Mouse (Mus musculus) adrenal gland, postnatal 14 days (tissue): ENCODE results near the gene Clasp1. TPM values are rescaled to one million over a fixed set of nuclear protein-coding genes. Genes with fewer than 3 reads are reported as not detected.

ENCODE experiments used
- DNase-seq: peaks from one replicate; pipeline ENCODE4 v3.0.0; 2021; ENCODE audit warnings: mixed read lengths
- total RNA-seq: library from RNA; stranded (reverse); gene quantifications from 2 replicates; pipeline ENCODE4 v1.2.3, GENCODE M21; 2021

Clasp1 gene
- total RNA-seq, 1 experiment from 2014 or later, result 46.3 TPM

DNA sequence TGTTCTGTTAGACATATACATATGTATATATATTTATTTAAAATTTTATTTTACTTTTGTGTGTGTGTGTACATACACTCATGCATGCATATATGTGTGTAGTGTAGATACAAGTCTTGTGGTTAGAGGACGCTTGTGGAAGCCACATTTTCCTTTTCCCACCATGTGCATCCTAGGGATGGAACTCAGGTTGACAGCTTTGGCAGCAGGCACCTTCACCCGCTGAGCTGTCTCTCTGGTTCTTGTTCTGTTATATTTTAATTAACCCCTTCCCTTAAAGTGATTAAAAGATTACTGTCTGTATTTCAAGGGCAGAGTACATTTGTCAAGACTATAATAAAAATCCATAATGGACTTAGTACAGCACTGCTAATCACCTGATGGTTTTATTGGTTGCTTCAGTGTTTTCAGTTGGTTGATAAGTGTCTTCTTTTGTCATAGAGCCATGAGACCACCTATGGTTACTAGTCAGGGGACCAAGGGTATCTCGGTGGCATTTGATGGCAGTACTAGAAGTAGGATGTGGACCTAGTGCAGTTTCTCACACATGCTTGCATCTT is 62.1 kb downstream of the Clasp1 start:
- no peak for DNase-seq

- DNase-seq, result peak; percentile 29
Measured at GRCm38 (mm10) chr1:118453577-118453976, 64.7 kb downstream of the Clasp1 start.

DNA sequence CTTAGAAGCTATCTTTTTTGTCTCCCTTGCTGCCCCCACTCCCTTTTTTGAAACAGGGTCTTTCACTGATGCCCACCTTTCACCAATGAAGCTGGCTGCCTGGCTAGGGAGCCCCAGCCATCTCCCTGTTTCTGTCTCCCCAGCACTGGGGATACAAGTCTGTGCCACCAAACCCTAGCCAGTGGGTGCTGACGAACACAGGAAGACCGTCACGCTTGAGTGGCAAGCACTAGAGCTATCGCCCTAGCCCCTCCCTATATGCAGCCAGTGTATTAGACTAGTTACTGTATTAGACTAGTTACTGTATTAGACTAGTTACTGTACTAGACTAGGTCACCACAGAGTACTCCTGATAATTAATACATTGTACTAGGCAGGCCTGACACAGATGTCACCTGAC is 66.0 kb downstream of the Clasp1 start:
- DNase-seq, result no peak

- no peak for DNase-seq
Measured at GRCm38 (mm10) chr1:118457256-118457882, 68.5 kb downstream of the Clasp1 start.

DNA sequence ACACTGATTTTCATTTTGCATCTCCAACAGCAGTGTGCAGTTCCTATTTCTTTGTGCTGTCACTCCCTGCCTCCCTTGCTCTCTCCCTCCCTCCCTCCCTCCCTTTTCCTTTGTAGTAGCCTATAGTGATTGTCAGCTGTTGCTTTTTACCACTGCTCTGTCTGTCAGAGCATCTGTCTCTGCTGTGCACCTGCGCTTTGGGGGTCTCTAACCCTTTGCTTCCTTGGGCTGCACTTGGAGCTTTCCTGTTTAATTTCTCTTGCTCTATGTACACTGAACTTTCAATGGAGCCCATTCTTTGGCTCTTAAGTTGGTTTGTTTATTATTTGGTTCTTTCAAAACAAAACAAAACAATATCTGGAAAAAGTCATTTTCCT is 69.0 kb downstream of the Clasp1 start:
- DNase-seq, result no peak

DNA sequence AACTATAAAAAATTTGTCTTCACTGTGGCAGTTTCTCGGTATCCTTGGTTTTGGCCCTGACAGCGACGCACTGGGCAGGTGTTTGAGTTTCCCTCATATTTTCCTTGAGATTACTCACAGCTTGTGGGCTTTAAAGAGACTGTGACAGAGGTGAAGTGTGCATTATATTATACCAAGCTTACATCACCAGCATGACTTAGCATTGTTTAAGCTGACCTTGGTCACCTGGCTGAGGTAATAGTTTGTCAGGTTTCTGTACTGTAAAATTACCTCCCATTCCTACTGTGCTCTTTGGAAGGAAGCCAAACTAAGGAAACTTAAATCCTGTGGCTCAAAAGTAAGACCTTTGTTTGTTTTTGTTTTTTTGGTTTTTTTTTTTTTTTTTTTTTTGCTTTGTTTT is 69.4 kb downstream of the Clasp1 start:
- DNase-seq, result no peak

- peak; percentile 94 for DNase-seq
Measured at GRCm38 (mm10) chr1:118458963-118459920, 70.4 kb downstream of the Clasp1 start.

GRCm38 (mm10) chr1:118460716-118461115 is 71.9 kb downstream of the Clasp1 start:
- no peak for DNase-seq

DNA sequence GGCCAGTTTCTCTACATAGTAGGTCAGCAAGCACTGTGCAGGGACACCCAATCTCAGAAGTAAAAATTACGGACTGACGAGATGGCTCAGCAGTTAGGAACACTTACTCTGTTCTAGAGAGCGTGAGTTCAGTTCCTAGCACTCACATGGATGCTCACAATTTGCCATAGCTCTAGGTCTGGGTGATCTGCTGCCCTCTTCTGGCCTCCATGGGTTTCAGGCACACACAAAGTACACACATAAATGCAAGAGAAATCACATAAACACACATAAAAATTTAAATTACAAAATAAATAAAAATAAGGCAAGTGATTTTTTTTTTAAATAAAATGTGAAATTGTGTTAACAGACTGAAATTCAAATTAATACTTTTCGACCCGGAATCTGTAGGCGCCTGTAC is 77.2 kb downstream of the Clasp1 start:
- DNase-seq, result no peak

- DNase-seq, result peak; percentile 37
Measured at GRCm38 (mm10) chr1:118472386-118472785, 83.5 kb downstream of the Clasp1 start.

GRCm38 (mm10) chr1:118476919-118477318 is 88.1 kb downstream of the Clasp1 start:
- peak; percentile 58 for DNase-seq

DNA sequence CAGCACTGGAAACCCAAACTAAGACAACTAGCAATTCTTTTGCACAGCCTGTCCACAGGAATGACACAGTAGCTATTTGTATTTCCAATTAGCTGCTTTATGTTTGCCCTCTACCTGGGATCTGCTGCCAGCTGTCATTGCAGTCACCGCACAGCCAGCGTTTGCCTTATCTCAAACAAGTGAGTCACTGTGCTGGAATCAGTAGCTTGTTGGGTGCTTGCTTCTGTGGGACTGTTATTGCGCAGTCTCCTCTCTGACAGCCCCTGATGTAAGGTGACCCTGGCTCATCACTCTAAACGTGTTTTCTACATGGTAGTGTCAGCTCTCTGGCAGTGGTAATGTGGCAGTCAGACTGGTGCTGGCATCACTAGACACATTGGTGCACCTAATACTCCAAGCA is 90.4 kb downstream of the Clasp1 start:
- peak; percentile 28 for DNase-seq

GRCm38 (mm10) chr1:118480484-118481364 is 91.9 kb downstream of the Clasp1 start:
- DNase-seq, result no peak

GRCm38 (mm10) chr1:118481365-118481702 is 92.5 kb downstream of the Clasp1 start:
- DNase-seq, result peak; percentile 29

- no peak for DNase-seq
Measured at GRCm38 (mm10) chr1:118481703-118482102, 92.8 kb downstream of the Clasp1 start.

DNA sequence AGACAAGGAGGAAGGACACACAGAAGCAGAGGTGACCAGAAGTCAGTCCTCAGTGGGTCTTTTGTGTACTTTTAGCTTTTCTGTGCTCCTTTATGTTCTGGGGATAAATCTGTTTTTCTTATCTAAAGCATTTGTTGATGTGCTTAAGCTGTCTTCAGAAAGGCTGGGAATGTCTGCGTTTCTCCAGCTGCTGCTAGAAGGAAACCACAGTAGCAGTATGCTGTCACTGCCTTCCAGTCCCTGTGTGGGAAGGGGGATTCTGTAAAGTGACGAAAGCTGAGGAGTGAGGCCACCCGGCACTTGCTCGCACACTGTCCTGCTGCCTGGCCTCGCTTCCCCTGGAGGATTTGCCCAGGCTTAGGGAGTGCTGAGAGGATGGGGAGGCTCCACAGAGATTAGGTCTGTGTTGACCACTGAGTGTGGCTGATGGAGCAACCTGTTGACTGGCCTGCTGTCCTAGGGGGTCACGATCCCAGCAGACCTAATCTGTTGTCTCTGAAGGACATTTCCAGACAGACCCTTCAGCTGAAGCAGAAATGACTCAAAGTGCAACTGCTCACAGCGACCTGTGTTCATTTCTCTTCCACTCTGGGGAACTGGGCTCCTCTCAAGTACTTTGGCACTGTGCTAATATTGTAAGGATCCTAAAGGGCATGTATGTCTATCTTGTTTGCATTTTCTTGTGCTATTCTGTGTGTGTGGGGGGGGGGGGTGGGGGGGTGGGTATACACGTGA is 93.6 kb downstream of the Clasp1 start:
- no peak for DNase-seq

- DNase-seq, result no peak
Measured at GRCm38 (mm10) chr1:118483504-118484096, 94.7 kb downstream of the Clasp1 start.

DNA sequence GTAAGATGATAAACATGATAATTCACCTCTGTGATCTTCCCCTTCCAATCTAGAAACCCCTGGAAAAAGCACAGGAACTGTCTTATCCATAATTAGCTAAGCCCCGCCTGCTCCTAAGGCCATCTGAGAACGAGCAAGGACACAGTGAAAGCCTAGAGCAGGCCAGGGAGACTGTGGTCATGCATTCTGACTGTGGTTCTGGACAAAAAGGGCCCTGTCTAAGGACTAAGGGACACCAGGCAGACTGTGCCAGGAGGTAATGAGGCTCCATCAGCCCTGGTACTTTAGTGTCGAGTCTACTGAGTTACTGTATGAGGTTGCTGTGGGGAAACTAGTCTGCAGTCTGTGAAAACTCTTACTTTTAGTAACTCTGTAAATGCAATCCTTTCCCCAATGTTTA is 96.7 kb downstream of the Clasp1 start:
- no peak for DNase-seq

- no peak for DNase-seq
Measured at GRCm38 (mm10) chr1:118486021-118486420, 97.2 kb downstream of the Clasp1 start.

DNA sequence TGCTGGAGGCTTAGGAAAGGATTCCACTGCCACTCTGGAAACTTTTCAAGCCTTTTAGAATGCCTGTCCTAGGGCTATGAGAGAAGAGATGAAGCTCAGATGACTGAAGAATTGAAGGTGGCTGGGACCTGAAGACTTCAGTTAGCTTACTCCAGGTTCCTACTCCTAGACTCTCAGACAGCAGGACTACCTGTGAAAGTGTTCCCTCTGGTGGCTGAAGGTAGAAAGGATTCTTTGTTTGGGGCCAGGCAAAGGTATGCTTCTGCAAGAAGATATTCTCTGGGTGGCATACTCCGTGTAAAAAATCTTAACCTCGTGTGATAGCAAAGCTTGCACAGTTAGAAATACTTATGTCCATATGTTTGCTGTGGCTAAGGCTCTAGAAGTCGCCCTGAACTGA is 104.0 kb downstream of the Clasp1 start:
- DNase-seq, result no peak

- no peak for DNase-seq
Measured at GRCm38 (mm10) chr1:118494551-118494950, 105.7 kb downstream of the Clasp1 start.
